Mouse (Mus musculus) adrenal gland (tissue): ENCODE results near the gene Glis2.

Experiments
- intact Hi-C: fragments of 180-260 bp; cut with DNase I; formaldehyde crosslinking; loops from one replicate; pipeline ENCODE4 v1.15.1; 2025

The Glis2 gene

GRCm38 (mm10) chr16:4655251-4655734, 60.8 kb downstream of the Glis2 start:
- intact Hi-C loops: no loop called here

GRCm38 (mm10) chr16:4655764-4656570, 61.5 kb downstream of the Glis2 start:
- intact Hi-C loops: no loop called here

- intact Hi-C loops: no loop called here
Observed at GRCm38 (mm10) chr16:4656571-4657081, 62.1 kb downstream of the Glis2 start.

- intact Hi-C loops: no loop called here
Observed at GRCm38 (mm10) chr16:4658781-4659245, 64.3 kb downstream of the Glis2 start.

GRCm38 (mm10) chr16:4659326-4659725, 64.8 kb downstream of the Glis2 start:
- intact Hi-C loops: no loop called here

GRCm38 (mm10) chr16:4661605-4662004, 67.1 kb downstream of the Glis2 start:
- intact Hi-C loops: no loop called here

- intact Hi-C loops: no loop called here
Observed at GRCm38 (mm10) chr16:4663806-4664205, 69.3 kb downstream of the Glis2 start.

- intact Hi-C loops: loop anchor here (5.0 kb wide), 1 partner anchor 98 kb away; no protein-coding TSS in a partner anchor
Observed at GRCm38 (mm10) chr16:4665726-4666125, 71.2 kb downstream of the Glis2 start.

- intact Hi-C loops: loop anchor here (1.0 to 5.0 kb wide), 2 partner anchors 37 to 100 kb away; no protein-coding TSS in a partner anchor
Observed at GRCm38 (mm10) chr16:4667190-4667808, 72.8 kb downstream of the Glis2 start.

- intact Hi-C loops: no loop called here
Observed at GRCm38 (mm10) chr16:4670317-4670716, 75.8 kb downstream of the Glis2 start.

GRCm38 (mm10) chr16:4674091-4674490, 79.6 kb downstream of the Glis2 start:
- intact Hi-C loops: no loop called here
